Mouse (Mus musculus): ENCODE measurements around the gene Zfp775. TPM values are rescaled to one million over a fixed set of nuclear protein-coding genes. Genes with fewer than 3 reads are reported as not detected.

The Zfp775 gene
- total and polyA plus RNA-seq, 3 experiments = 3.2 to 6.5 (median 3.5) TPM

GRCm38 (mm10) chr6:48629661-48630034 is 27.8 kb downstream of the Zfp775 start:
- in situ Hi-C loops (cut with MboI; ENCODE audit: low pct_ligation_motif_present, low pct_unique_long_range_greater_than_20kb, low sequenced_read_pairs) (loop anchor here (5.0 to 25.0 kb wide), 2 partner anchors 72 to 333 kb away; partner anchors contain the start of gene Doxl2), dilution Hi-C loops (cut with MboI; ENCODE audit: extremely low pct_ligation_motif_present, extremely low pct_unique_long_range_greater_than_20kb, low sequenced_read_pairs) (loop anchor here (25.0 kb wide), 1 partner anchor 133 kb away; the partner anchor contains the start of gene Gimap3)
- DNase-seq (ENCODE audit: extremely low read depth) = no peak
- H3K9ac ChIP-seq (ENCODE audit: insufficient read depth, low read depth) = peak overlapping the region; percentile 4; the same call in 1 of the 2 replicates
- no peaks in the 10 kb centered on the region for H3K27me3 ChIP-seq (replicated peaks)
- peak overlapping the region in 1 of 3 experiments; percentile 51 for H3K4me3 ChIP-seq (replicated peaks in 1 of 3; ENCODE audit: low read depth in 2 of 3, low read length in 2 of 3, poor library complexity in 1 of 3)
- H3K9me3 ChIP-seq (replicated peaks; ENCODE audit: low read length) = no peaks in the 10 kb centered on the region
- H3K79me2 ChIP-seq (replicated peaks; ENCODE audit: control insufficient read depth, extremely low read depth, insufficient read depth, poor library complexity, severe bottlenecking) = no peaks in the 10 kb centered on the region; the same call in 1 of the 2 replicates
- no peak for TF ChIP-seq ZMIZ1 (IDR thresholded peaks at IDR 0.05; ENCODE audit: low read depth, low read length)
- no peak for TF ChIP-seq TCF12 (IDR thresholded peaks at IDR 0.05; ENCODE audit: low read depth, low read length)
- no peak for TF ChIP-seq ETS1 (conservative IDR thresholded peaks at IDR 0.05; ENCODE audit: low read depth, low read length)
- TF ChIP-seq IRF4 (IDR thresholded peaks at IDR 0.05; ENCODE audit: low read depth, low read length) = no peak
- no peak for TF ChIP-seq GABPA (IDR thresholded peaks at IDR 0.05; ENCODE audit: insufficient replicate concordance, low read depth, low read length)
- TF ChIP-seq MAX (IDR thresholded peaks at IDR 0.05; ENCODE audit: low read length) = no peak
- TF ChIP-seq MEF2A (IDR thresholded peaks at IDR 0.05; ENCODE audit: borderline replicate concordance, low read depth, low read length) = no peak
- no peak for TF ChIP-seq NELFE (IDR thresholded peaks at IDR 0.05; ENCODE audit: low read depth, low read length)
- no peak for TF ChIP-seq RAD21 (IDR thresholded peaks at IDR 0.05; ENCODE audit: low read depth, low read length)
- TF ChIP-seq MAFK (IDR thresholded peaks at IDR 0.05; ENCODE audit: insufficient replicate concordance, low read length) = no peak
- no peak for TF ChIP-seq MAZ (IDR thresholded peaks at IDR 0.05; ENCODE audit: low read depth, low read length)
- TF ChIP-seq RCOR1 (conservative IDR thresholded peaks at IDR 0.05; ENCODE audit: low read depth, low read length) = no peak
- TF ChIP-seq JUND (conservative IDR thresholded peaks at IDR 0.05; ENCODE audit: low read depth, low read length) = no peak
- peaks cover 7 to 51% of the 10 kb centered on the region in 2 experiments for H3K36me3 ChIP-seq (replicated peaks in 1 of 2; ENCODE audit: control insufficient read depth in 1 of 2, insufficient read depth in 1 of 2, low read length in 1 of 2)
- H3K4me1 ChIP-seq (ENCODE audit: control insufficient read depth in 1 of 2, insufficient read depth in 2 of 2) = peaks cover 0 to 17% of the 10 kb centered on the region in 2 experiments; a peak in 2 of 4 replicates
- peak overlapping the region; percentile 61; the same call in 1 of the 2 replicates for H3K4me2 ChIP-seq (ENCODE audit: insufficient read depth, low read depth, poor library complexity, severe bottlenecking)
- no peak overlapping the region for H3K27ac ChIP-seq (ENCODE audit: insufficient read depth, low read depth)

GRCm38 (mm10) chr6:48630831-48631230 is 29.0 kb downstream of the Zfp775 start:
- H3K9ac ChIP-seq (ENCODE audit: insufficient read depth, low read depth) = no peak overlapping the region
- no peaks in the 10 kb centered on the region for H3K9me3 ChIP-seq (replicated peaks; ENCODE audit: low read length)
- peaks cover 0 to 17% of the 10 kb centered on the region in 2 experiments; a peak in 2 of 4 replicates for H3K4me1 ChIP-seq (ENCODE audit: control insufficient read depth in 1 of 2, insufficient read depth in 2 of 2)
- no peak overlapping the region for H3K4me2 ChIP-seq (ENCODE audit: insufficient read depth, low read depth, poor library complexity, severe bottlenecking)
- peaks cover 7 to 47% of the 10 kb centered on the region in 2 experiments for H3K36me3 ChIP-seq (replicated peaks in 1 of 2; ENCODE audit: control insufficient read depth in 1 of 2, insufficient read depth in 1 of 2, low read length in 1 of 2)
- in situ Hi-C loops (cut with MboI; ENCODE audit: low pct_ligation_motif_present, low pct_unique_long_range_greater_than_20kb, low sequenced_read_pairs) = loop anchor here (25.0 kb wide), 1 partner anchor 331 kb away; the partner anchor contains the start of gene Doxl2
- TF ChIP-seq CHD2 (IDR thresholded peaks at IDR 0.05; ENCODE audit: low read length) = no peak
- no peak for TF ChIP-seq ZNF384 (IDR thresholded peaks at IDR 0.05; ENCODE audit: low read depth, low read length)
- no peak for TF ChIP-seq JUN (IDR thresholded peaks at IDR 0.05; ENCODE audit: insufficient read depth, low read depth, low read length)
- TF ChIP-seq MAX (IDR thresholded peaks at IDR 0.05; ENCODE audit: low read length) = no peak
- TF ChIP-seq MXI1 (IDR thresholded peaks at IDR 0.05; ENCODE audit: low read depth, low read length) = no peak
- no peak for TF ChIP-seq UBTF (IDR thresholded peaks at IDR 0.05; ENCODE audit: low read depth, low read length)
- TF ChIP-seq MEF2A (IDR thresholded peaks at IDR 0.05; ENCODE audit: borderline replicate concordance, low read depth, low read length) = no peak
- TF ChIP-seq ETS1 (conservative IDR thresholded peaks at IDR 0.05; ENCODE audit: low read depth, low read length) = no peak
- TF ChIP-seq EP300 (IDR thresholded peaks at IDR 0.05; ENCODE audit: low read length) = no peak
- TF ChIP-seq PAX5 (IDR thresholded peaks at IDR 0.05; ENCODE audit: low read length) = no peak
- no peak for TF ChIP-seq ELF1 (IDR thresholded peaks at IDR 0.05; ENCODE audit: low read depth, low read length)
- no peak for TF ChIP-seq KAT2A (IDR thresholded peaks at IDR 0.05; ENCODE audit: insufficient replicate concordance, low read length)
- no peak for TF ChIP-seq SMC3 (IDR thresholded peaks at IDR 0.05; ENCODE audit: low read depth, low read length)
- no peak for TF ChIP-seq ZMIZ1 (IDR thresholded peaks at IDR 0.05; ENCODE audit: low read depth, low read length)
- no peak for TF ChIP-seq POLR2A (IDR thresholded peaks at IDR 0.05; ENCODE audit: low read depth, low read length)
- H3K27me3 ChIP-seq (replicated peaks) = no peaks in the 10 kb centered on the region
- no peak overlapping the region for H3K27ac ChIP-seq (ENCODE audit: insufficient read depth, low read depth)
- DNase-seq (ENCODE audit: extremely low read depth) = no peak
- H3K4me3 ChIP-seq (replicated peaks in 1 of 3; ENCODE audit: low read depth in 2 of 3, low read length in 2 of 3, poor library complexity in 1 of 3) = no peak overlapping the region
- H3K79me2 ChIP-seq (replicated peaks; ENCODE audit: control insufficient read depth, extremely low read depth, insufficient read depth, poor library complexity, severe bottlenecking) = no peaks in the 10 kb centered on the region; the same call in 1 of the 2 replicates
- dilution Hi-C loops (cut with MboI; ENCODE audit: extremely low pct_ligation_motif_present, extremely low pct_unique_long_range_greater_than_20kb, low sequenced_read_pairs) = loop anchor here (25.0 kb wide), 1 partner anchor 131 kb away; the partner anchor contains the start of gene Gimap3
